Mouse (Mus musculus) CH12.LX (cell line): Measurements from ENCODE around the gene Stox2. TPM values are rescaled to one million over a fixed set of nuclear protein-coding genes. Genes with fewer than 3 reads are reported as not detected.

ENCODE experiments used
- DNase-seq: peaks from one replicate; pipeline ENCODE4 v3.0.0-alpha.2; 2013; ENCODE audit errors: extremely low read depth
- H3K27ac ChIP-seq: 2 replicates; pipeline ENCODE4 v1.5.1; 2012; ENCODE audit warnings: low read depth, mild to moderate bottlenecking, control low read depth, moderate library complexity; ENCODE audit not compliant: insufficient read depth
- H3K27me3 ChIP-seq: replicated peaks from 2 replicates; pipeline ENCODE3; 2012; ENCODE audit warnings: inconsistent platforms
- H3K36me3 ChIP-seq, 2 experiments: replicated peaks in 1 of 2; 2 replicates each; pipeline versions ENCODE3 to v1.6.1; 2012; ENCODE audit warnings: inconsistent platforms in 1 of 2, low read length in 1 of 2, mild to moderate bottlenecking in 1 of 2, mixed read lengths in 1 of 2, moderate library complexity in 1 of 2; ENCODE audit not compliant: control insufficient read depth in 1 of 2, insufficient read depth in 1 of 2
- H3K4me1 ChIP-seq, 2 experiments: 2 replicates each; pipeline ENCODE4 v1.6.1; 2012; ENCODE audit warnings: inconsistent platforms in 1 of 2, moderate library complexity in 1 of 2; ENCODE audit not compliant: insufficient read depth in 2 of 2, control insufficient read depth in 1 of 2
- H3K4me2 ChIP-seq: 2 replicates; pipeline ENCODE4 v1.6.1; 2012; ENCODE audit warnings: low read depth, mild to moderate bottlenecking, control low read depth; ENCODE audit not compliant: poor library complexity, insufficient read depth, severe bottlenecking
- H3K4me3 ChIP-seq, 3 experiments: fragments of 150-350 bp in 1 of 3; sonication (generic) in 1 of 3; replicated peaks in 1 of 3; 2 replicates each; pipeline versions ENCODE3 to v1.5.1; 2011 to 2012; ENCODE audit warnings: low read depth in 2 of 3, low read length in 2 of 3, mild to moderate bottlenecking in 2 of 3, moderate library complexity in 2 of 3, control low read depth in 1 of 3, improper control_type of control experiment in 1 of 3, inconsistent platforms in 1 of 3, mixed read lengths in 1 of 3; ENCODE audit not compliant: poor library complexity in 1 of 3
- H3K79me2 ChIP-seq: replicated peaks from 2 replicates; pipeline ENCODE4 v1.6.1; 2012; ENCODE audit warnings: mild to moderate bottlenecking, moderate library complexity; ENCODE audit not compliant: control insufficient read depth, poor library complexity, insufficient read depth, severe bottlenecking; ENCODE audit errors: extremely low read depth
- H3K9ac ChIP-seq: 2 replicates; pipeline ENCODE4 v1.6.1; 2012; ENCODE audit warnings: low read depth, mild to moderate bottlenecking, control low read depth, moderate library complexity; ENCODE audit not compliant: insufficient read depth
- H3K9me3 ChIP-seq: replicated peaks from 2 replicates; pipeline ENCODE3; 2012; ENCODE audit warnings: low read length, inconsistent platforms, mixed read lengths
- BHLHE40 ChIP-seq: IDR thresholded peaks from 2 replicates; pipeline ENCODE4 v1.6.1; 2011; ENCODE audit warnings: mild to moderate bottlenecking, low read depth, low read length, improper control_type of control experiment
- CHD2 ChIP-seq: IDR thresholded peaks from 2 replicates; pipeline ENCODE4 v1.6.1; 2011; ENCODE audit warnings: low read length, improper control_type of control experiment
- E2F4 ChIP-seq: IDR thresholded peaks from 2 replicates; pipeline ENCODE4 v1.6.1; 2011; ENCODE audit warnings: low read depth, low read length, improper control_type of control experiment; ENCODE audit not compliant: insufficient replicate concordance
- ETS1 ChIP-seq: conservative IDR thresholded peaks from 2 replicates; pipeline ENCODE4 v1.6.1; 2012; ENCODE audit warnings: low read depth, mild to moderate bottlenecking, inconsistent platforms, low read length, improper control_type of control experiment, moderate library complexity
- HCFC1 ChIP-seq: IDR thresholded peaks from 2 replicates; pipeline ENCODE4 v1.6.1; 2012; ENCODE audit warnings: low read depth, mild to moderate bottlenecking, inconsistent platforms, low read length, improper control_type of control experiment
- IRF4 ChIP-seq: IDR thresholded peaks from 2 replicates; pipeline ENCODE4 v1.6.1; 2014; ENCODE audit warnings: low read depth, mild to moderate bottlenecking, inconsistent platforms, low read length, improper control_type of control experiment
- JUN ChIP-seq: IDR thresholded peaks from 2 replicates; pipeline ENCODE4 v1.6.1; 2011; ENCODE audit warnings: low read depth, mild to moderate bottlenecking, low read length, improper control_type of control experiment, moderate library complexity; ENCODE audit not compliant: insufficient read depth
- JUND ChIP-seq: conservative IDR thresholded peaks from 2 replicates; pipeline ENCODE4 v1.6.1; 2011; ENCODE audit warnings: low read depth, low read length, improper control_type of control experiment
- MAFK ChIP-seq: IDR thresholded peaks from 2 replicates; pipeline ENCODE4 v1.6.1; 2011; ENCODE audit warnings: low read length, improper control_type of control experiment; ENCODE audit not compliant: insufficient replicate concordance
- MXI1 ChIP-seq: IDR thresholded peaks from 2 replicates; pipeline ENCODE4 v1.6.1; 2011; ENCODE audit warnings: mild to moderate bottlenecking, low read depth, low read length, improper control_type of control experiment
- MYC ChIP-seq: IDR thresholded peaks from 2 replicates; pipeline ENCODE4 v1.6.1; 2011; ENCODE audit warnings: low read depth, mild to moderate bottlenecking, improper control_type of control experiment, low read length
- NRF1 ChIP-seq: IDR thresholded peaks from 2 replicates; pipeline ENCODE4 v1.6.1; 2014; ENCODE audit warnings: low read depth, mild to moderate bottlenecking, inconsistent platforms, low read length, improper control_type of control experiment, moderate library complexity
- PAX5 ChIP-seq: IDR thresholded peaks from 2 replicates; pipeline ENCODE4 v1.6.1; 2012; ENCODE audit warnings: low read length, inconsistent platforms, mixed read lengths
- POLR2A ChIP-seq: IDR thresholded peaks from 2 replicates; pipeline ENCODE4 v1.6.1; 2011; ENCODE audit warnings: low read depth, mild to moderate bottlenecking, improper control_type of control experiment, low read length
- RCOR1 ChIP-seq: conservative IDR thresholded peaks from 2 replicates; pipeline ENCODE4 v1.6.1; 2012; ENCODE audit warnings: low read depth, mild to moderate bottlenecking, inconsistent platforms, low read length, improper control_type of control experiment
- SIN3A ChIP-seq: IDR thresholded peaks from 2 replicates; pipeline ENCODE4 v1.6.1; 2012; ENCODE audit warnings: low read length, improper control_type of control experiment, inconsistent platforms
- TBP ChIP-seq: conservative IDR thresholded peaks from 2 replicates; pipeline ENCODE4 v1.6.1; 2011; ENCODE audit warnings: low read depth, low read length, improper control_type of control experiment
- ZMIZ1 ChIP-seq: IDR thresholded peaks from 2 replicates; pipeline ENCODE4 v1.6.1; 2012; ENCODE audit warnings: low read depth, mild to moderate bottlenecking, inconsistent platforms, low read length, improper control_type of control experiment
- dilution Hi-C: fragments of 300-500 bp; cut with MboI; formaldehyde crosslinking; loops from 2 replicates; pipeline ENCODE4 v1.14.3; 2020; ENCODE audit warnings: low sequenced_read_pairs; ENCODE audit not compliant: extremely low pct_unique_long_range_greater_than_20kb, extremely low pct_ligation_motif_present
- in situ Hi-C: fragments of 300-500 bp; cut with MboI; formaldehyde crosslinking; loops from 3 replicates; pipeline ENCODE4 v1.14.3; 2019; ENCODE audit warnings: low sequenced_read_pairs, low pct_ligation_motif_present, low pct_unique_long_range_greater_than_20kb, mixed read lengths
- polyA plus RNA-seq: library from polyadenylated mRNA; unstranded; fragments of >175 nt; gene quantifications from 2 replicates; pipeline ENCODE4 v1.2.1, GENCODE M21; 2012; ENCODE audit warnings: low read depth; ENCODE audit not compliant: insufficient read length
- total RNA-seq, 2 experiments: library from RNA; depleted of rRNA; stranded (reverse); fragments of 300-350 nt in 1 of 2; fragments of >200 nt in 1 of 2; gene quantifications; 2 replicates each; pipeline ENCODE4 v1.2.3; 2012 to 2014

Stox2 gene
- total and polyA plus RNA-seq, 3 experiments: 0.23 to 1.0 (median 0.42) TPM

GRCm38 (mm10) chr8:47354523-47355168, 91.5 kb downstream of the Stox2 start:
- dilution Hi-C loops: no loop called here
- Histone ChIP-seq H3K9me3 (no peaks in the 10 kb centered on the region), H3K79me2 (no peaks in the 10 kb centered on the region), H3K4me2 (no peak overlapping the region), H3K27ac (no peak overlapping the region), H3K9ac (no peak overlapping the region), H3K4me1 (no peaks in the 10 kb centered on the region), H3K4me3 (no peak overlapping the region), H3K36me3 (no peaks in the 10 kb centered on the region), H3K27me3 (no peaks in the 10 kb centered on the region)
- no peak for DNase-seq
- in situ Hi-C loops: no loop called here
- TF ChIP-seq MYC (no peak), NRF1 (no peak), HCFC1 (no peak), ETS1 (no peak), MAFK (no peak)

GRCm38 (mm10) chr8:47351914-47352701, 94.1 kb downstream of the Stox2 start:
- Histone ChIP-seq H3K36me3 (no peaks in the 10 kb centered on the region), H3K4me3 (no peak overlapping the region), H3K79me2 (no peaks in the 10 kb centered on the region), H3K9ac (no peak overlapping the region), H3K9me3 (no peaks in the 10 kb centered on the region), H3K27ac (no peak overlapping the region), H3K4me2 (no peak overlapping the region), H3K27me3 (no peaks in the 10 kb centered on the region), H3K4me1 (peaks cover 4 to 22% of the 10 kb centered on the region in 2 experiments; a peak in 3 of 4 replicates)
- in situ Hi-C loops (no loop called here), dilution Hi-C loops (no loop called here)
- DNase-seq: no peak
- TF ChIP-seq IRF4 (no peak), ZMIZ1 (no peak), RCOR1 (no peak), ETS1 (no peak)

- Histone ChIP-seq H3K9ac (no peak overlapping the region), H3K9me3 (no peaks in the 10 kb centered on the region), H3K79me2 (no peaks in the 10 kb centered on the region), H3K4me1 (peaks cover 4 to 22% of the 10 kb centered on the region in 2 experiments; a peak in 3 of 4 replicates), H3K27me3 (no peaks in the 10 kb centered on the region), H3K36me3 (no peaks in the 10 kb centered on the region), H3K4me3 (no peak overlapping the region), H3K4me2 (no peak overlapping the region), H3K27ac (no peak overlapping the region)
- DNase-seq: no peak
- in situ Hi-C loops (no loop called here), dilution Hi-C loops (no loop called here)
- no peak for TF ChIP-seq CHD2
- no peak for TF ChIP-seq POLR2A
- no peak for TF ChIP-seq JUND
- no peak for TF ChIP-seq IRF4
- no peak for TF ChIP-seq RCOR1
- no peak for TF ChIP-seq E2F4
- no peak for TF ChIP-seq MXI1
- TF ChIP-seq PAX5: no peak
- TF ChIP-seq MAFK: no peak
- TF ChIP-seq TBP: no peak
- TF ChIP-seq SIN3A: no peak
- no peak for TF ChIP-seq JUN
- TF ChIP-seq BHLHE40: no peak
- no peak for TF ChIP-seq NRF1
These were observed 97.1 kb downstream of the Stox2 start for GRCm38 (mm10) chr8:47349082-47349481.
